Mouse (Mus musculus): ENCODE results near the gene Amotl1.
"Not testable (repeated sequence)": the region's sequence is repeated elsewhere in the genome, so short reads cannot be mapped to it uniquely, and the experiment has no call there.

The Amotl1 gene

DNA sequence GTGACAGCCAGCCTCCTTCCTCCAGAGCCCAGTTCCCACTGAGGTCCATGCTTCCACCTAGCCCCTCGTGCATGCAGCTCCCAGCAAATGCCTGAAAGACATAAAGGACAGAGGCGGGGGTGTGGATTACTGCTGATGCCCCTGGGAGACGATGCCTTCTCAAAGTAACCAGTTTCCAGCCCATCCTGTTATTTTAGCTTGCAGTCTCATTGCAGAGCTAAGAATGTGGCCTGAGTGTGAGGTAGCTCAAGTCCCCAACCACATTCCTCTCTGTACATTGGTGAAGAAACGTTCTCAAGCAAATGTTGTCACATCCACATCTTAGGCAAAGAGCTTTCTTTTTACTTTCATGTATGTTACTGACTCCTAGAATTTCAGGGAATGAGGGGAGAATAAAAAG is at the start of gene Amotl1:
Amotl1 (minus strand) TSS at position 101 of the 400 bp plus-strand sequence.
- DNase-seq = no peak

- no peak for DNase-seq
Measured at GRCm38 (mm10) chr9:14689376-14690108, 44.7 kb upstream of the Amotl1 start.

DNA sequence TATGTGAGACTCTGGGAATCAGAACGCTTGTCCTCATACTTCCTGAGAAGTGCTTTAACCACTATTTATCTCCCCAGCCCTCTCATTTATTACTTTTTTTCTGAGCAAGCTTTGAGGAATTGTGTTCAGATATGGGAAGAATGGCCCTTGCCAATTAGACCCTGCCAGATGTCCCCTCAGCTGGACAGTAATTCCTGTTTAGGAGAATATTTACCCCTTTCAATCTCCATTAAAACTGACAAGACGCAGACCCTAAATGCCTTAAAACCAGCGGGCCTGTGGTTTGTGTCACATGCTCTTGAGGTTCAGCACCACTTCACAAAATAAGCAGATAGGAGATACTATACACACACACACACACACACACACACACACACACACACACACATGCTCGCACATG is 39.5 kb upstream of the Amotl1 start:
- no peak for DNase-seq

- no peak for DNase-seq
Measured at GRCm38 (mm10) chr9:14682741-14683140, 37.9 kb upstream of the Amotl1 start.

DNA sequence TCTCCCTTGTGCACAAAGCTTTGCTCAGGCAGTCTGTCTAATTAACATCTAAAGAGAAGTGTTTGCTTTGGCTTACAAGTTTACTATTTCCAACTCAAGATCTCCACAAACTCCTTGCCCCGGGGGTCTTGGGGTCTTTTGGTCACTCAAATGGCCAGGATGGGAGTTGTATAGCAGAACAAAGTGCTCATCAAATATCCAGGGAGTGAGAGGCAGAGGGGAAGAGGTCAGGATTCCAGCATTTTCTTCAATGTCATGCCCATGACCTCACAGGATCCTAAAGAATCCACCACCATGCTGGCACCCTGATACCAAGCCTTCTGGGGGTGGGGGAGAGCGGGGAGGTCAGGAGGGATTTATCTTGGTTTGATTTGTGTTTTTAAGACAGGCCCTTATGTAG is 35.7 kb upstream of the Amotl1 start:
- no peak for DNase-seq

DNA sequence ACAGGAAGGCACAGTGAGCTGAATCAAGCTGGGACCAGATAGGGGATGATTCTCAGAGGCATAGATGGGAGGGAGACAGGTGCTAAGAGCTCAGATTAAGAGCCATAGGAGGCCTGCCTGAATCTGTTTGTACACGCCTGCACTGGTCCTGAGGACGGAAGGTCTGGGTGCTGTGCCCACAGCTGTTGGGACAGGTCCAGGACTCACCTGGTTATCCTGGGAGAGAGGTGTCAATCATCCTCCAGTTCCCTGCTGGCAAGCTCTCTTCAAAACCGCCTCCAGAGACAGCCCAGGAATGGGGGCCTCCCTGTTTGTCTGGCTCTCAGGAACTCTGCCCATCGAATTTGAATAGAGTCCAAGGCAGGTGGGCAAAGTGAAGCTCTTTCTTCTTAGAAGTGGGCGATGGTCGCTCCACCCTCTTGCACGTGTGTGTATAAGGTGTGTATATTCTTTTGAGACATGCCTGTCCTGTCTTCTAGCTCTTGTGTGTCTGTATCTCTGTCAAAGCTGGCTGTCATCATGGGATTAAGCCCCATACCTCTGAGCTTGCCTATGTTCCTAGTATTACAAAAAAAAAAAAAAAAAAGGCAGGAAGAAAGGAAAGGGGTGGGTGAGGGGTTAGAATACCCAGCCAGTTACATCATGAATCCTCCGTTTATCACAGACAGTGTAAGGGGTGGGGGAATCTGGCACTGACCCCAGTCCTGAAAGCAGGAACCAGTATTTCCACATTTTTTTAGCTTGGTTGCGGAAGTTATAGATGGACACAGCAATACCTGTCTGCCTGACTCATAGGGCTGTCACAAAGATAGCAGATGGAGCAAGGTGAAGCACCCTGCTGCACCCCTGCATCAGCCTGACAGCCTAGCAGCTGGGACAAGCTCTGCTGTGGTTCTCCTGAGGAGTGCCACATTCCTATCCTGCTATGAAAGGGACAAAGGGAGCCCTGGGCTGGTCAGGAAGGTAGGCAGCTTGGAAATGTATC is 31.1 kb upstream of the Amotl1 start:
- DNase-seq = peak; percentile 50

DNA sequence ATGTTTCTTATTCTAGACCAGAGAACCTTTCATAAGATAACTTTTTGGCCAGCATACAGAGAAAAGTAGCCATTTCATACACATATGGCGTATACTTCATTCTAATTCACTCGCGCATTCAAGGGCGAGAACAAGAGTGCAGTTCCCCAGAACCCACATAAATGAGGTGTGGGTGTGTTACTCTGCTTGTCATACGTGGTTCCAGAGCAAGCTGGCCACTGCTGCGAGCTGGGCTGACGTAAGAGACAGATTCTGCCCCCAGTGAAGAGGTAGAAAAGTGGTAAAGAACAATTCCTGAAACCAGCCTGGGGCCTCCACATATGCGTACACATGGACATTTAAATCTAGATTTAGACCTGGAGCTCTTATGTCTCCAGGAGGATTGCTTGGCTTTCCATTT is 29.6 kb upstream of the Amotl1 start:
- no peak for DNase-seq

DNA sequence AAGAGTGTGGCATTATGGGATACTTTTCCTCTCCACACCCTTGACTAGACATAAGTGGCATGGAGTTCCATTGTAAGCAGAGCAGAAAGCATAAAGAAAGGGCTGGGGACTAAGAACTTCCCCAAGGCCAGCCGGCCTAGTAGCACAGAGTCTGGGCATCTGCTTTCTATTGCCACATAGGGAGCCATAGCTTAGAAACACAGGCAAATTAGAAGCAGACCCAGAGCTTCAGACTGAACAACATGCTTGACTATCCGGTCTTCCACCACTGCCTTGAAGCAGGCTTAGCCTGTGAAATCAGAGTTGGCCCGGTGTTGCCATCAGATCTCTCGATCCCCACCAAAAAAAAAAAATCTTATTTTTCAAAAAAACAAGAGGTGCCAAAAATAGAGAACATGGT is 28.3 kb upstream of the Amotl1 start:
- no peak for DNase-seq

GRCm38 (mm10) chr9:14671965-14672364 is 27.1 kb upstream of the Amotl1 start:
- DNase-seq = not testable (repeated sequence)

- DNase-seq = no peak
Measured at GRCm38 (mm10) chr9:14668382-14668781, 23.5 kb upstream of the Amotl1 start.

- no peak for DNase-seq
Measured at GRCm38 (mm10) chr9:14666071-14666470, 21.2 kb upstream of the Amotl1 start.

- DNase-seq = no peak
Measured at GRCm38 (mm10) chr9:14663591-14663990, 18.7 kb upstream of the Amotl1 start.

GRCm38 (mm10) chr9:14662876-14663275 is 18.0 kb upstream of the Amotl1 start:
- DNase-seq = no peak

DNA sequence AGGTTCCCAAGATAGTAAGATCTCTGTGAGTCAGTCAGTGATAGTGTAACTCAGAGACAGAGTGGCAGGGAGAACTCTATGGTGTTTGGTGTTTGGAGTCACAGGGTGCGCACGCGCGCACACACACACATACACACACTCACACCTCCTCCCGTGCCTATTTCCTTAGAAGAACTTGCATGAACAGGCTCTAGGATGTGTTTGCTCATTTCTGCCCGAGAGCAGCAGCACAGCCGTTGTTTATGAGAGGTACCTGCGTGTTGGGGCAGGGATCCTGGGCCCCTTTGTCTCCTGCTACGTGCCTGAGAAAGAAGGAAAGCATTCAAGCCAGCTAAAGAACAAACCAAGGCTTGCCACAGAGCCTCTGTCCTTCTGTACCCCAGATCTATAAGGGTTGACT is 17.3 kb upstream of the Amotl1 start:
- no peak for DNase-seq

GRCm38 (mm10) chr9:14657926-14658325 is 13.1 kb upstream of the Amotl1 start:
- DNase-seq = no peak

- DNase-seq = no peak
Measured at GRCm38 (mm10) chr9:14654010-14654409, 9.2 kb upstream of the Amotl1 start.

DNA sequence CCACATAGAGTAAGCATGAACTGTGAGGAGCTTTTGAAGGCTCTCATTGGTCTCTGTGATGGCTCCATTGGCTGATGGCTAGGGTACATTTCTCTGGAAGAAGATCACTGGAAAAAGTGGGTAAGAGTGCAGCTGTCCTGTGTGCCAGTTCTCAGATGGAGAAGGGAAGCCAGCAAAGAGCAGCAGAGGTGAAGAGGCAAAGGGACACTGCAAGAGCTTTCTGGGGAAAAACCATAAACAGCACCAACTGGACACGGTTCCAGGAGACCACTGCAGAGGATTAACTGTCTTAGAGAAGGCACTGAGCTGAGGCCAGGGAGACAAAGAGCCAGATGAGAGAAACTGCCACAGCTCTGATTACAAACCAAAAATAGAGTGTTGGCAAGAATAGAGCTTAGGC is 7.9 kb upstream of the Amotl1 start:
- peak; percentile 67 for DNase-seq

- no peak for DNase-seq
Measured at GRCm38 (mm10) chr9:14647849-14648248, 3.0 kb upstream of the Amotl1 start.

DNA sequence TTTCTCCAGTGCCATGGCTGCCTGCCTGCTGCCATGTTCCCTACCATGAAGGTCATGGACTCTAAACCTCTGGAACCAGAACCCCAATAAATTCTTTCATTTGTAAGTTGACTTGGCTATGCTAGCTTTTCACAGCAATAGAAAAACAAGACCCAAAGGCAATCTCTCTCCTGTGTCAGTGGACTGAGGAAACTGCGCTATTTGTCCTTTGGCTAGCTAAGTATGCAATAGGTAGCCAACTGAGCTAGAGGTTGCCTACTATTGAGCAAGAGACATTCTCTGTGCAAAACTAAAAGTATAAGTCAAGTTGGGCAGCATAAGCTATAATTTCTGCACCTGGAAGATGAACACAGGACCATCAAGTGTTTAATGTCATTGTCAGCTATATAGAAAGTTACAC is 1.8 kb upstream of the Amotl1 start:
- DNase-seq = no peak

DNA sequence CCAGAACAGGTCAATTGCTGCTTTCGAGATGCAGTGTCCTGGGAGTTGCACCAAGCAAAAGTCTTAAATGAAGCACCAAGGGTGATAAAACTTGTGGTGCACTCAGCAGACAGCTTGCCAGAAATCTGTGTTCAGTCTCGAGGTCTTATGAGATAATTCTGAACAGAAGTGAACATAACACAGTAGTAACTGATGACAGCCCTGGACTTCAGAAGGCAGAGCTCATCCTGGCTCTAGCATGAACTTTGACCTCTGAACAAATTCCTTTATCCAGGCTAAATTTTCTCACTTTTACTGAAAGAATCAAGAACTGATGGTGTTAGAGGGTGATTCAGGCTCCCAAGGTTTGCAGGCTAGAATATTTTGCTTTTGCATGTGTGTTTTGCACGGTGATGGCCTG is 1.2 kb upstream of the Amotl1 start:
- DNase-seq = no peak

- no peak for DNase-seq
Measured at GRCm38 (mm10) chr9:14643328-14643727, 1.5 kb downstream of the Amotl1 start.

DNA sequence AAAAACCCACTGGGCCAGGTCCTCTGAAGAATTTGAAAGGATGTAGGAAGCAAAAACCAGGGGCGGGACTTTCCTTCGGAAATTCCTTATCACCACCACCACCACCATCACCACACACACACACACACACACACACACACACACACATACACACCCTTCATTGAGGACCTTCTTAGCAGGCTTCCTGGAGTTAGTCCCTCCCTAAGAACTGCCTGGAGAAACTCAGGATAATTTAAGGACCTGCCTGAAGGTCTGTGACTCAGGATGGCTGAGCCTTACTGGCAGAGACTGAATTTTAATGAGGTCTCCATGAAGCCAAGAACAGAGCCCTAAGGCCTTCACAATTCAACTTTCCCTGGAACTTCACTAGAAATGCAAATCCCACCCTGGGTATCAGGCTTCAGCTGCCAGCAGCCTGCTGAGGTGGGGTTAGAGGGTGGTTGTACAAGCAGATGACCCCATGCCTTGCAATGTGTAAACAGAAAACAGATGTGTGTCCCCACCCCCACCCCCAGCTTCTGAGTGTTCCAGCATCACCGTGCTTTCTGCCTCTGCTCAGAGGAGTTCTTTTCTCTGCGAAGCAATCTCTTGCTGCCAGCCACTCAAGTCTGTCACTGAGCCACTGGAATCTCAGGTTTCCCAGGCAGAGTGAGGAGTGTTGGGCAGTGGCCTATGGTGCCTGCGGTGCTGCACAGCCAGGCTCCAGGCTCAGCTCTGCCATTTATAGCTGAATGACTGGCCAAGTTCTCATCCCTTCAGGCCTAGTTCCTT is 2.4 kb downstream of the Amotl1 start:
- peak; percentile 51 for DNase-seq
